Mouse (Mus musculus) CD4-positive, CD25-positive, alpha-beta regulatory T cell (primary cell): ENCODE data around the gene Oxct2a. TPM values are rescaled to one million over a fixed set of nuclear protein-coding genes. Genes with fewer than 3 reads are reported as not detected.

ENCODE experiments used
- polyA plus RNA-seq: library from polyadenylated mRNA; unstranded; fragments of 100-300 nt; shearing (Covaris generic); gene quantifications from one replicate; pipeline ENCODE4 v1.2.1, GENCODE M21; 2017

Gene Oxct2a
- not detected for polyA plus RNA-seq

GRCm38 (mm10) chr4:123323534-123323933, at the start of gene Oxct2a:
Oxct2a (minus strand) TSS chr4:123323634.

GRCm38 (mm10) chr4:123342642-123343470, 19.4 kb upstream of the Oxct2a start, which contains the start of gene Bmp8a:
Bmp8a (minus strand) TSS chr4:123343252.

Other genes with a start within 250 kb of the Oxct2a start
- 0.18 TPM for gene Bmp8b, start 218.5 kb downstream of the Oxct2a start, polyA plus RNA-seq
- not detected for gene Oxct2b, start 207.4 kb downstream of the Oxct2a start, polyA plus RNA-seq
- 94.3 TPM for gene Ppie, start 183.7 kb downstream of the Oxct2a start, polyA plus RNA-seq
- 0.26 TPM for gene Hpcal4, start 140.4 kb downstream of the Oxct2a start, polyA plus RNA-seq
- gene Nt5c1a, start 122.1 kb downstream of the Oxct2a start, polyA plus RNA-seq: not detected
- gene Heyl, start 90.1 kb downstream of the Oxct2a start, polyA plus RNA-seq: 0.05 TPM
- 10.0 TPM for gene Pabpc4, start 61.3 kb downstream of the Oxct2a start, polyA plus RNA-seq
- 0.11 TPM for gene Bmp8a, start 19.6 kb upstream of the Oxct2a start, polyA plus RNA-seq